ENCODE assay signal across 10 mouse cellular contexts in the genomic region with DNA sequence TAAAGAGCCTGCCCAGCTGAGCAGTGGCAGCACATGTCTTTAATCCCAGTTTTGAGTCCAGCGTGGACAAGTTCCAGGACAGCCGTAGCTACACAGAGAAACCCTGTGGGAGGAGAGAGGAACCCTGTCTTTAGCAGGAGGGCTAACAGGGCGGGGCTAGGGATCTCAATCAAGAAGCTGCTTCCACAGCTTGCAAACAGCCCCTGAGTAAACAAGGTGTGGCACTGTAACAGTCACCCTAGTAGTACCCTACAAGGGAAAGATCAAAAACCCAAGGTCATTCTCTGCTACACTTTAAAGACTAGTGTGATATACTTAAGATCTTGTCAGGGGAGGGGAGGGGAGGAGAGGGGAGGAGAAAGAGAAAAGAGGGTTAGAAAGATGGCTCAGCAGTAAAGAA. TPM values are rescaled to one million over a fixed set of nuclear protein-coding genes. Genes with fewer than 3 reads are reported as not detected.
DNase-seq lines count a peak whose midpoint lies in the region; ATAC-seq and TF ChIP-seq lines count a peak whose summit lies in the region.
"Had no signal": no experiment of that assay in that cellular context is flagged by ENCODE, and none has a peak within 500 bp of the region (broad histone marks: within the 10 kb centered on the region; RNA-seq: fewer than 3 reads in every experiment).

No protein-coding gene starts in this region.

- H3K4me2 ChIP-seq in intestine, embryonic 14.5 days (ENCODE audit: low read length), result no peak overlapping the region
- H3K4me2 ChIP-seq in kidney, embryonic 14.5 days (replicated peaks; ENCODE audit: low read depth, low read length), result no peak overlapping the region

- H3K9me3 ChIP-seq in intestine, embryonic 14.5 days (ENCODE audit: control insufficient read depth, low read length), result no peaks in the 10 kb centered on the region
- no peaks in the 10 kb centered on the region for H3K9me3 ChIP-seq in kidney, embryonic 14.5 days (ENCODE audit: control insufficient read depth, low read length)

- 37% methylated on average over 3 of the region's 3 CpGs for WGBS in intestine, embryonic 14.5 days
- WGBS in small intestine, adult 2 months, result 3% methylated on average over 3 of the region's 3 CpGs
- WGBS in kidney, embryonic 14.5 days, result 57% methylated on average over 3 of the region's 3 CpGs

- ATAC-seq in intestine, embryonic 14.5 days (replicated peaks; ENCODE audit: low FRiP score, low TSS enrichment, low read depth), result peak; percentile 49; the same call in 1 of the 2 replicates
- no peak for ATAC-seq in kidney, embryonic 14.5 days (ENCODE audit: low FRiP score, low TSS enrichment)
- ATAC-seq: Patski had no signal

- H3K27me3 ChIP-seq in intestine, embryonic 14.5 days (replicated peaks; ENCODE audit: control insufficient read depth, insufficient read depth, low read length), result no peaks in the 10 kb centered on the region
- H3K27me3 ChIP-seq in small intestine, adult 2 months (ENCODE audit: control insufficient read depth, insufficient read depth, low read length), result no peaks in the 10 kb centered on the region
- H3K27me3 ChIP-seq in kidney, embryonic 14.5 days (ENCODE audit: control insufficient read depth, insufficient read depth, low read length), result no peaks in the 10 kb centered on the region
- H3K27me3 ChIP-seq: Patski had no signal

- peaks cover 24% of the 10 kb centered on the region for H3K4me1 ChIP-seq in intestine, embryonic 14.5 days (replicated peaks; ENCODE audit: control insufficient read depth, insufficient read depth, low read length)
- H3K4me1 ChIP-seq in small intestine, adult 2 months (ENCODE audit: control insufficient read depth, insufficient read depth, insufficient read length, low read length), result peaks cover 29% of the 10 kb centered on the region
- peaks cover 27% of the 10 kb centered on the region for H3K4me1 ChIP-seq in kidney, embryonic 14.5 days (ENCODE audit: control insufficient read depth, insufficient read depth, low read length)

- peak; percentile 37 to 42 for DNase-seq in heart, adult 18-20 months
- DNase-seq in heart, adult 9 months (ENCODE audit: low spot score in 2 of 2), result no peak
- peak; percentile 33 for DNase-seq in MEL-GATA-1-ER (ENCODE audit: extremely low read depth, low read depth)
- DNase-seq in intestine, embryonic 14.5 days (ENCODE audit: low spot score), result no peak
- no peak for DNase-seq in urinary bladder, adult 18-20 months (ENCODE audit: low spot score in 2 of 2)
- DNase-seq in left cerebral cortex, adult 8-10 months (ENCODE audit: low spot score in 2 of 2), result no peak
- DNase-seq: kidney, postnatal 36 days had no signal

- no peak overlapping the region for H3K27ac ChIP-seq in intestine, embryonic 14.5 days (ENCODE audit: low read depth)
- peak overlapping the region; percentile 72 for H3K27ac ChIP-seq in small intestine, adult 2 months (ENCODE audit: insufficient read depth, low read depth, low read length)
- no peak overlapping the region for H3K27ac ChIP-seq in kidney, embryonic 14.5 days (ENCODE audit: low read depth, low read length)

- no peak for TF ChIP-seq POLR2A in small intestine, adult 2 months (IDR thresholded peaks at IDR 0.05; ENCODE audit: low read depth, low read length)

- no peaks in the 10 kb centered on the region for H3K36me3 ChIP-seq in intestine, embryonic 14.5 days (ENCODE audit: control insufficient read depth, insufficient read depth, low read length)
- no peaks in the 10 kb centered on the region for H3K36me3 ChIP-seq in small intestine, adult 2 months (ENCODE audit: control insufficient read depth, insufficient read depth, low read length)
- H3K36me3 ChIP-seq in kidney, embryonic 14.5 days (ENCODE audit: control insufficient read depth, insufficient read depth, low read length), result no peaks in the 10 kb centered on the region

- no peak for TF ChIP-seq CTCF in small intestine, adult 2 months (IDR thresholded peaks at IDR 0.05; ENCODE audit: extremely low read depth, insufficient read length, insufficient replicate concordance, low read depth, low read length)

- no peak overlapping the region for H3K9ac ChIP-seq in intestine, embryonic 14.5 days (ENCODE audit: low read length)
- H3K9ac ChIP-seq in kidney, embryonic 14.5 days (ENCODE audit: low read depth, low read length), result no peak overlapping the region

- no peak overlapping the region for H3K4me3 ChIP-seq in intestine, embryonic 14.5 days (ENCODE audit: low read depth, low read length)
- H3K4me3 ChIP-seq in small intestine, adult 2 months (ENCODE audit: low read depth, low read length), result no peak overlapping the region
- H3K4me3 ChIP-seq in kidney, embryonic 14.5 days (ENCODE audit: low read length), result no peak overlapping the region

RNA-seq across cellular contexts. Expression of gene Ankrd11, which starts 5.1 kb away (rescaled TPM):
- 10 to 100 TPM; 67.7 to 72.7 TPM for total RNA-seq in heart, adult 18-20 months (2021)
- polyA plus RNA-seq in intestine, embryonic 14.5 days (2014; fragmentation: Nextera tagmentation; extraction: Ambion mirVana), result 45.9 and 47.4 TPM in 2 replicates
- polyA plus RNA-seq in small intestine, adult 2 months (2012; rRNA removed), result 23.9 and 79.9 TPM in 2 replicates
- 100 to 1,000 TPM; 146 to 152 (median 151) TPM for total RNA-seq in left cerebral cortex, adult 8-10 months (2022)
- 44.3 and 55.5 TPM in 2 replicates for polyA plus RNA-seq in kidney, embryonic 14.5 days (2014; fragmentation: Nextera tagmentation; extraction: Ambion mirVana)

RNA-seq across cellular contexts. Expression of gene Spg7, which starts 25.8 kb away (rescaled TPM):
- 10 to 100 TPM; 94.2 to 100.0 TPM for total RNA-seq in heart, adult 18-20 months (2021)
- polyA plus RNA-seq in intestine, embryonic 14.5 days (2014; fragmentation: Nextera tagmentation; extraction: Ambion mirVana), result 46.0 and 47.2 TPM in 2 replicates
- 54.1 and 132 TPM in 2 replicates for polyA plus RNA-seq in small intestine, adult 2 months (2012; rRNA removed)
- 10 to 100 TPM; 54.2 to 66.2 (median 63.3) TPM for total RNA-seq in left cerebral cortex, adult 8-10 months (2022)
- polyA plus RNA-seq in kidney, embryonic 14.5 days (2014; fragmentation: Nextera tagmentation; extraction: Ambion mirVana), result 45.9 and 51.2 TPM in 2 replicates

Comparison
In these comparisons a context has a peak if more than half of its experiments do, and no peak if none do; other contexts are left out.
1. DNase-seq: peak in heart, adult 18-20 months (2 of 2) and MEL-GATA-1-ER (single experiment); none in heart, adult 9 months (0 of 2), intestine, embryonic 14.5 days (single experiment), urinary bladder, adult 18-20 months (0 of 2) and left cerebral cortex, adult 8-10 months (0 of 2).